In genomic region chr17:11352778-11353552, GRCm38 (mm10) we compare ENCODE assay signal across 8 mouse cellular contexts.
DNase-seq lines count a peak whose midpoint lies in the region; ATAC-seq and TF ChIP-seq lines count a peak whose summit lies in the region.
"Had no signal": no experiment of that assay in that cellular context is flagged by ENCODE, and none has a peak within 500 bp of the region (broad histone marks: within the 10 kb centered on the region; RNA-seq: fewer than 3 reads in every experiment).

No protein-coding gene starts in this region.

- 18% methylated on average over 1 of the region's 1 CpGs for WGBS in liver, embryonic 12.5 days (ENCODE audit: insufficient replicate concordance)

- peak; percentile 3 for DNase-seq in kidney, adult 9 months
- DNase-seq in kidney, postnatal 25 days: no peak
- peak; percentile 18 for DNase-seq in Muller cell, postnatal 12 days (ENCODE audit: inconsistent ontology term)
- peak; percentile 64 for DNase-seq in adrenal gland, postnatal 10 days
- DNase-seq in c-Kit-positive CD71-positive TER-119-positive erythroid progenitor cells, embryonic 14.5 days (ENCODE audit: low spot score): no peak

- no peak for TF ChIP-seq CTCF in cortical plate, adult 2 months (IDR thresholded peaks at IDR 0.05; ENCODE audit: extremely low read depth, insufficient read depth, low read length)

- no peak for TF ChIP-seq POLR2A in cortical plate, adult 2 months (IDR thresholded peaks at IDR 0.05; ENCODE audit: extremely low read depth, insufficient read depth, low read length)

- no peaks in the 10 kb centered on the region for H3K27me3 ChIP-seq in liver, embryonic 12.5 days (replicated peaks)
- H3K27me3 ChIP-seq: lung, embryonic 15.5 days had no signal

- no peaks in the 10 kb centered on the region for H3K36me3 ChIP-seq in liver, embryonic 12.5 days
- H3K36me3 ChIP-seq: lung, embryonic 15.5 days had no signal

- no peak overlapping the region for H3K9ac ChIP-seq in liver, embryonic 12.5 days
- H3K9ac ChIP-seq: lung, embryonic 15.5 days had no signal

- no peak for ATAC-seq in liver, embryonic 12.5 days

- no peaks in the 10 kb centered on the region for H3K9me3 ChIP-seq in liver, embryonic 12.5 days (replicated peaks)
- H3K9me3 ChIP-seq: lung, embryonic 15.5 days had no signal

- H3K27ac ChIP-seq in cortical plate, adult 2 months (ENCODE audit: insufficient read depth, low read length): peak overlapping the region; percentile 8; the same call in 1 of the 2 replicates
- H3K27ac ChIP-seq in liver, embryonic 12.5 days: no peak overlapping the region
- H3K27ac ChIP-seq: lung, embryonic 15.5 days had no signal

- H3K4me1 ChIP-seq in cortical plate, adult 2 months (ENCODE audit: control insufficient read depth, insufficient read depth, low read length): peaks cover 2% of the 10 kb centered on the region; the same call in 1 of the 2 replicates
- no peaks in the 10 kb centered on the region for H3K4me1 ChIP-seq in liver, embryonic 12.5 days
- H3K4me1 ChIP-seq: lung, embryonic 15.5 days had no signal

- no peak overlapping the region for H3K4me3 ChIP-seq in cortical plate, adult 2 months (ENCODE audit: insufficient read depth, low read length)
- no peak overlapping the region for H3K4me3 ChIP-seq in liver, embryonic 12.5 days
- H3K4me3 ChIP-seq: lung, embryonic 15.5 days had no signal

- no peak overlapping the region for H3K4me2 ChIP-seq in liver, embryonic 12.5 days
- H3K4me2 ChIP-seq: lung, embryonic 15.5 days had no signal

Comparison
In these comparisons a context has a peak if more than half of its experiments do, and no peak if none do; other contexts are left out.
1. DNase-seq: peak in kidney, adult 9 months (single experiment), Muller cell, postnatal 12 days (single experiment) and adrenal gland, postnatal 10 days (single experiment); none in kidney, postnatal 25 days (0 of 2) and c-Kit-positive CD71-positive TER-119-positive erythroid progenitor cells, embryonic 14.5 days (single experiment).